14 mouse cellular contexts compared by ENCODE assay signal in genomic region chr5:3500957-3501563, GRCm38 (mm10). TPM values are rescaled to one million over a fixed set of nuclear protein-coding genes. Genes with fewer than 3 reads are reported as not detected.
A peak's percentile ranks its signal among the peaks of the same experiment; 100 is the strongest.
DNase-seq lines count a peak whose midpoint lies in the region; ATAC-seq and TF ChIP-seq lines count a peak whose summit lies in the region.
"Had no signal": no experiment of that assay in that cellular context is flagged by ENCODE, and none has a peak within 500 bp of the region (broad histone marks: within the 10 kb centered on the region; RNA-seq: fewer than 3 reads in every experiment).

No protein-coding gene starts in this region.

- no peak for ATAC-seq in liver, embryonic 12.5 days
- ATAC-seq in frontal cortex, adult (ENCODE audit: low TSS enrichment), result no peak
- ATAC-seq in hindbrain, embryonic 14.5 days (ENCODE audit: low FRiP score), result no peak

- 34% methylated on average over 8 of the region's 8 CpGs for WGBS in kidney, adult 2 months
- whole genome bisulfite sequencing in liver, embryonic 12.5 days (ENCODE audit: insufficient replicate concordance), result 46% methylated on average over 8 of the region's 8 CpGs
- 70% methylated on average over 8 of the region's 8 CpGs for WGBS in hindbrain, embryonic 14.5 days

- TF ChIP-seq CTCF in kidney, adult 2 months (conservative IDR thresholded peaks at IDR 0.05; ENCODE audit: insufficient read depth, insufficient read length, low read depth, low read length), result no peak

- H3K27me3 ChIP-seq in kidney, adult 2 months (replicated peaks; ENCODE audit: control insufficient read depth, insufficient read depth, low read length), result no peaks in the 10 kb centered on the region
- no peaks in the 10 kb centered on the region for H3K27me3 ChIP-seq in liver, embryonic 12.5 days (replicated peaks)
- no peaks in the 10 kb centered on the region for H3K27me3 ChIP-seq in hindbrain, embryonic 14.5 days (ENCODE audit: control insufficient read depth, insufficient read depth, low read length)
- H3K27me3 ChIP-seq: stomach, embryonic 15.5 days had no signal

- no peak overlapping the region for H3K4me3 ChIP-seq in kidney, adult 2 months (ENCODE audit: insufficient read depth, low read depth, low read length)
- no peak overlapping the region for H3K4me3 ChIP-seq in liver, embryonic 12.5 days
- no peak overlapping the region for H3K4me3 ChIP-seq in hindbrain, embryonic 14.5 days (replicated peaks; ENCODE audit: low read length)
- H3K4me3 ChIP-seq: embryonic facial prominence, embryonic 10.5 days; stomach, embryonic 15.5 days had no signal

- intact Hi-C loops in left cerebral cortex, postnatal 36 days (cut with DNase I), result no loop called here

- H3K4me2 ChIP-seq in liver, embryonic 12.5 days, result peak overlapping the region; percentile 37
- H3K4me2 ChIP-seq in hindbrain, embryonic 14.5 days (replicated peaks), result no peak overlapping the region
- H3K4me2 ChIP-seq: midbrain, embryonic 11.5 days; stomach, embryonic 15.5 days had no signal

- H3K27ac ChIP-seq in kidney, adult 2 months (ENCODE audit: insufficient read depth, low read depth, low read length), result peak overlapping the region; percentile 66
- H3K27ac ChIP-seq in liver, embryonic 12.5 days, result peak overlapping the region; percentile 63
- H3K27ac ChIP-seq in hindbrain, embryonic 14.5 days, result no peak overlapping the region
- H3K27ac ChIP-seq: embryonic facial prominence, embryonic 10.5 days; stomach, embryonic 15.5 days had no signal

- no peak overlapping the region for H3K9ac ChIP-seq in liver, embryonic 12.5 days
- no peak overlapping the region for H3K9ac ChIP-seq in hindbrain, embryonic 14.5 days
- H3K9ac ChIP-seq: stomach, embryonic 15.5 days had no signal

- no peaks in the 10 kb centered on the region for H3K9me3 ChIP-seq in liver, embryonic 12.5 days (replicated peaks)
- no peaks in the 10 kb centered on the region for H3K9me3 ChIP-seq in hindbrain, embryonic 14.5 days (ENCODE audit: control insufficient read depth, low read length)
- H3K9me3 ChIP-seq: embryonic facial prominence, embryonic 10.5 days; stomach, embryonic 15.5 days had no signal

- no peaks in the 10 kb centered on the region for H3K36me3 ChIP-seq in kidney, adult 2 months (ENCODE audit: control insufficient read depth, insufficient read depth, low read length)
- H3K36me3 ChIP-seq in liver, embryonic 12.5 days, result no peaks in the 10 kb centered on the region
- H3K36me3 ChIP-seq in hindbrain, embryonic 14.5 days (replicated peaks; ENCODE audit: control insufficient read depth, insufficient read depth), result no peaks in the 10 kb centered on the region
- H3K36me3 ChIP-seq: embryonic facial prominence, embryonic 10.5 days; stomach, embryonic 15.5 days had no signal

- TF ChIP-seq POLR2A in kidney, adult 2 months (IDR thresholded peaks at IDR 0.05; ENCODE audit: low read depth, low read length), result no peak

- DNase-seq in kidney, adult 2 months, result no peak
- no peak for DNase-seq in kidney, postnatal 4 days
- peak; percentile 66 for DNase-seq in 3T3-L1 (ENCODE audit: low read depth, low spot score)
- DNase-seq in NIH3T3 (ENCODE audit: low read depth), result peak; percentile 32
- DNase-seq in left cerebral cortex, postnatal 36 days (ENCODE audit: low spot score in 2 of 2), result no peak
- DNase-seq in hindbrain, embryonic 14.5 days (ENCODE audit: low spot score), result no peak
- DNase-seq: cerebellum, adult 9-10 months; layer of hippocampus, adult 9-11 months; lung, postnatal 10 days had no signal

- H3K4me1 ChIP-seq in kidney, adult 2 months (ENCODE audit: control insufficient read depth, insufficient read depth, low read length), result peaks cover 12% of the 10 kb centered on the region; the same call in 1 of the 2 replicates
- H3K4me1 ChIP-seq in liver, embryonic 12.5 days, result peaks cover 66% of the 10 kb centered on the region
- H3K4me1 ChIP-seq in hindbrain, embryonic 14.5 days (replicated peaks; ENCODE audit: control insufficient read depth, insufficient read depth, low read length), result no peaks in the 10 kb centered on the region

RNA-seq across cellular contexts. Expression of gene Fam133b, which starts 42.6 kb away (rescaled TPM):
- 7.1 and 8.1 TPM in 2 replicates for polyA plus RNA-seq in kidney, adult 2 months (2012; rRNA removed)
- polyA plus RNA-seq in liver, embryonic 12.5 days (2016; fragmentation: Nextera tagmentation; extraction: Ambion mirVana), result 16.1 and 17.4 TPM in 2 replicates
- 10 to 100 TPM; 36.0 to 42.5 TPM for total RNA-seq in left cerebral cortex, postnatal 36 days (2021)
- polyA plus RNA-seq in hindbrain, embryonic 14.5 days (2014; fragmentation: Nextera tagmentation; extraction: Ambion mirVana), result 23.2 and 25.0 TPM in 2 replicates

Comparison
In these comparisons a context has a peak if more than half of its experiments do, and no peak if none do; other contexts are left out.
1. DNase-seq: peak in 3T3-L1 (single experiment) and NIH3T3 (single experiment); none in kidney, adult 2 months (single experiment), kidney, postnatal 4 days (0 of 2), left cerebral cortex, postnatal 36 days (0 of 2) and hindbrain, embryonic 14.5 days (single experiment).